Mouse (Mus musculus): ENCODE results near the gene Pde10a.

DNA sequence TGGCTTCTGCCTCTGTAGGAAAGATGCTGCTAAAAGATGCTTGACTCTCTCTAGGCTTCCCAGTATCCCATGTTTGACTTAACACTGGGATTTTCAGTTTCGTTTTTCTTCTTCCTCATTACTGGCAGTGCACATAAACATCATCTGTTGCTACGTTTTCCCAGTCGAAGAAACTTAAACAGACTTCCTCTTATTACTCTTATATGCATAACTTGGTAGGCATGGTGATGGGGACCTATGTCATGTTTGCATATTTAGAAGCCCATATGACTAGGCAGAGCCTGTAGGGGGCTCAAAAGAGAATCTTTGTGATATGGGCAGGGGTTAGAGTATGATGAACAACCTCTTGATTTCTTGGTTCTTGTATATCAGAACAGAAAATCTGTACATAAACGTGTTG lies 224.3 kb downstream of the Pde10a start:
- TF ChIP-seq CTCF (IDR thresholded peaks at IDR 0.05; ENCODE audit: low read depth, low read length) = no peak
- no peak for TF ChIP-seq POLR2A (IDR thresholded peaks at IDR 0.05; ENCODE audit: borderline replicate concordance, low read depth, low read length)
